Mouse (Mus musculus) heart, adult 2 months (tissue): ENCODE results near the gene Tmem91. TPM values are rescaled to one million over a fixed set of nuclear protein-coding genes. Genes with fewer than 3 reads are reported as not detected.
A peak's percentile ranks its signal among the peaks of the same experiment; 100 is the strongest.
"Not testable (repeated sequence)": the region's sequence is repeated elsewhere in the genome, so short reads cannot be mapped to it uniquely, and the experiment has no call there.

Experiments
- DNase-seq, 2 experiments: peaks; one replicate each; pipeline ENCODE4 v3.0.0; 2021
- H3K27ac ChIP-seq: fragments of 200-600 bp; 2 replicates; pipeline ENCODE4 v1.8.1; 2022
- H3K27me3 ChIP-seq: fragments of 200-500 bp; 2 replicates; pipeline ENCODE4 v1.6.1; 2012; ENCODE audit warnings: mild to moderate bottlenecking, low read length, inconsistent platforms, mixed read lengths; ENCODE audit not compliant: control insufficient read depth, insufficient read depth
- H3K36me3 ChIP-seq: fragments of 200-500 bp; 2 replicates; pipeline ENCODE4 v1.6.1; 2012; ENCODE audit warnings: low read length, inconsistent platforms; ENCODE audit not compliant: control insufficient read depth, insufficient read depth
- H3K4me1 ChIP-seq: fragments of 200-500 bp; 2 replicates; pipeline ENCODE4 v1.6.1; 2011; ENCODE audit warnings: low read length; ENCODE audit not compliant: control insufficient read depth, insufficient read depth
- H3K4me3 ChIP-seq: fragments of 200-600 bp; 2 replicates; pipeline ENCODE4 v1.8.1; 2022
- H3K79me2 ChIP-seq: fragments of 200-500 bp; replicated peaks from 2 replicates; pipeline ENCODE4 v1.6.1; 2012; ENCODE audit warnings: mild to moderate bottlenecking, inconsistent platforms, low read length, moderate library complexity, mixed read lengths; ENCODE audit not compliant: control insufficient read depth, insufficient read depth
- H3K9ac ChIP-seq: fragments of 200-500 bp; 2 replicates; pipeline ENCODE4 v1.6.1; 2012; ENCODE audit warnings: low read depth, mild to moderate bottlenecking, control low read depth, inconsistent platforms, low read length, mixed read lengths
- CTCF ChIP-seq: fragments of 200-600 bp; IDR thresholded peaks from 2 replicates; pipeline ENCODE4 v1.8.1; 2022; ENCODE audit warnings: antibody characterized with exemption, mild to moderate bottlenecking, moderate library complexity
- EP300 ChIP-seq: fragments of 200-500 bp; IDR thresholded peaks from 2 replicates; pipeline ENCODE4 v1.6.1; 2011; ENCODE audit warnings: low read depth, low read length, control low read depth; ENCODE audit not compliant: insufficient read depth
- POLR2A ChIP-seq: fragments of 200-500 bp; IDR thresholded peaks from 2 replicates; pipeline ENCODE4 v1.6.1; 2011; ENCODE audit warnings: mild to moderate bottlenecking, low read depth, low read length, control low read depth; ENCODE audit not compliant: insufficient read depth
- WGBS: fragments of 180-500 bp; shearing (Covaris S2); methylation state at CpG from one replicate; pipeline ENCODE4 v1.1.7; 2018; 5-methylcytosine and 5-hydroxymethylcytosine counted together
- intact Hi-C: fragments of 180-260 bp; cut with DNase I; formaldehyde crosslinking; loops from one replicate; pipeline ENCODE4 v1.15.1; 2025
- long read RNA-seq: library from polyadenylated mRNA; stranded (forward); transcript quantifications from one replicate; pipeline ENCODE4 v2.0.0, GENCODE M21; 2021
- polyA plus RNA-seq: library from polyadenylated mRNA; depleted of rRNA; stranded (reverse); fragments of >200 nt; gene quantifications from 2 replicates; pipeline ENCODE4 v1.2.3, GENCODE M21; 2012; rRNA removed
- total RNA-seq, 2 experiments: library from RNA; stranded (reverse); gene quantifications; 2 replicates each; pipeline ENCODE4 v1.2.3; 2021

Gene Tmem91
- total RNA-seq, result not detected
- 1.1 TPM in 1 of 2 replicates, not detected in the other for polyA plus RNA-seq
- long read RNA-seq, partial matches to known transcripts, result 0 of 1 reads
- long read RNA-seq, other reads (novel, unspliced or antisense), result 1 of 1 reads

DNA sequence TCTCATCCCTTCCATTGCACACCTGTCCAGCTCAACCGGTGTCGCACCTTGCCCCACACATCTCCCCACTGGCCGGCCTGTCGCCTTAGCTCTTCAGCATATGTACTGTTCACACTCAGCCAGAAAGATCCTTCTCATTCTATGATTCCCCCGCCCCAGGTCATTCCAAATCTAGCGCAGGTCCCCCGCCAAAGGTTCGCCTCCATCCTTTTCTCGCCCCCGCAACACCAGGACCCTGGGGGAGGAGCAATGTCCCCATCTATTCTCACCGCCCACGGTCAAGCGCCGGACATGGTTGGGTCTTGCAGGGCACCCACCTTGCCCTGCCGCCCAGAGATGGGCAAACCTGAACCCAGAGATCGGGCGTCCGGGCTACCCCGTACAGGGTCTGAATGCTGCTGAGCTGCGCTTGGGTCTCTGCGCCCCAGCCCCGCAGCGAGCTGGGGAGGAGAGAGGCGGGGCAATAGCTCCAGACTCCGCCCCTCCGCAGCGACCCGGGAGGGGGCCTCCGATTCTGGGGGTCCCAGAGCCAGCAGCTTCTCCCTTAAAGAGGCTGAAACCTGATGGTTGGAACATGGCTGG lies at the start of gene Tmem91:
Gene Tmem91 (minus strand): TSS at position 448 of the 582 bp plus-strand sequence.
- Histone ChIP-seq H3K79me2 (no peaks in the 10 kb centered on the region), H3K36me3 (no peaks in the 10 kb centered on the region), H3K4me3 (0 out of 2 replicates have a peak within 1 kb of the TSS, but pooled peaks have one; percentile 12), H3K27me3 (no peaks in the 10 kb centered on the region; the same call in 1 of the 2 replicates), H3K4me1 (peaks cover 2% of the 10 kb centered on the region; the same call in 1 of the 2 replicates), H3K9ac (no peak within 1 kb of the TSS), H3K27ac (no peak within 1 kb of the TSS)
- no peak for TF ChIP-seq POLR2A
- no peak for TF ChIP-seq EP300
- no peak for TF ChIP-seq CTCF
- 3% methylated on average over 29 of the region's 29 CpGs for WGBS
- no peak for DNase-seq
- intact Hi-C loops, result no loop called here

DNA sequence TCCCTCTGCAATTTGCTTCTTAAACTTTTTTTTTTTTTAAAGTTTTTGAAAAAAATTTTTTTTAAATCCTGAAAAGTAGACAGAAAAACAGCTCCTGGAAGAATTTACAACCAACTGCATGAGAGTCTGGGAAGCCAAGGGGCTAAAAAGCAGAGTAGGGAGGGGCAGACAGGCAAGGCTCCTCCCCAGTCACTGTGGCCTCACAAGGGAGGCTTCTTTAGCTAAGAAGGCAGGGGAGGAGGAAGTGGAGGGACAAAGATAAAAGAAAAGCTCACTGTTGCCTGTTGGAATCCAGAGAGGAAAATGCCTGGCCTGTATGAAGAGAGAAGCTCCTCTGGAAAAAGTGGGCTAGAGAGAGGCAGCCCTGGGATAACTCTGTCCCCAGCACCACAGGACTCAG lies 46.8 kb upstream of the Tmem91 start:
- not testable (repeated sequence) for H3K79me2 ChIP-seq, H3K36me3 ChIP-seq, H3K4me3 ChIP-seq, H3K27me3 ChIP-seq, H3K27ac ChIP-seq, H3K9ac ChIP-seq, DNase-seq, H3K4me1 ChIP-seq
- intact Hi-C loops, result loop anchor here (2.0 kb wide), 2 partner anchors 31 to 35 kb away; partner anchors contain the start of gene Tgfb1

DNA sequence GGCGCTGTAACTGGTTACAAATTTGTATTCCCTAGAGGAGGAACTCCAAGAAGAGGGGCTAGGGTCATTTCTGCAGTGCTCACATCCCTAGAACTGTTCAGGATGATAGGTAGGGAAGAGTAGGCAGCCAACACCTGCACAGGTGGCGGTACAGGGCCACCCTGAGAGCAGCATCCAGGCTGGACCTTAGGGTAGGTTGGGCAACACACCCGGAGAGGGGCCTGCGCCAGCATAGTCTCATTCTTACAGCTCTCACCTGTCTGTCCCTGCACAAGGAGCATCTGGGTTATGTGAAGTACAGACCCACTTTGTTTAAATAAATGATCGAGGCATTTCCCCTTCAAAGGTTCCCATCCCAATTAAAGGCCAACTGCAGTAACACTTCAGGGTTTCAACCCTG lies 45.8 kb upstream of the Tmem91 start:
- no peak for TF ChIP-seq CTCF
- no peak for TF ChIP-seq POLR2A
- no peak for TF ChIP-seq EP300
- Histone ChIP-seq H3K4me1 (peaks cover 6% of the 10 kb centered on the region), H3K27ac (no peak overlapping the region), H3K4me3 (no peak overlapping the region), H3K27me3 (no peaks in the 10 kb centered on the region), H3K9ac (no peak overlapping the region), H3K79me2 (no peaks in the 10 kb centered on the region), H3K36me3 (no peaks in the 10 kb centered on the region; the same call in 1 of the 2 replicates)
- 78% methylated on average over 5 of the region's 5 CpGs for WGBS
- no peak for DNase-seq
- intact Hi-C loops, result loop anchor here (1.0 to 2.0 kb wide), 3 partner anchors 32 to 85 kb away; partner anchors contain the start of gene Tgfb1

DNA sequence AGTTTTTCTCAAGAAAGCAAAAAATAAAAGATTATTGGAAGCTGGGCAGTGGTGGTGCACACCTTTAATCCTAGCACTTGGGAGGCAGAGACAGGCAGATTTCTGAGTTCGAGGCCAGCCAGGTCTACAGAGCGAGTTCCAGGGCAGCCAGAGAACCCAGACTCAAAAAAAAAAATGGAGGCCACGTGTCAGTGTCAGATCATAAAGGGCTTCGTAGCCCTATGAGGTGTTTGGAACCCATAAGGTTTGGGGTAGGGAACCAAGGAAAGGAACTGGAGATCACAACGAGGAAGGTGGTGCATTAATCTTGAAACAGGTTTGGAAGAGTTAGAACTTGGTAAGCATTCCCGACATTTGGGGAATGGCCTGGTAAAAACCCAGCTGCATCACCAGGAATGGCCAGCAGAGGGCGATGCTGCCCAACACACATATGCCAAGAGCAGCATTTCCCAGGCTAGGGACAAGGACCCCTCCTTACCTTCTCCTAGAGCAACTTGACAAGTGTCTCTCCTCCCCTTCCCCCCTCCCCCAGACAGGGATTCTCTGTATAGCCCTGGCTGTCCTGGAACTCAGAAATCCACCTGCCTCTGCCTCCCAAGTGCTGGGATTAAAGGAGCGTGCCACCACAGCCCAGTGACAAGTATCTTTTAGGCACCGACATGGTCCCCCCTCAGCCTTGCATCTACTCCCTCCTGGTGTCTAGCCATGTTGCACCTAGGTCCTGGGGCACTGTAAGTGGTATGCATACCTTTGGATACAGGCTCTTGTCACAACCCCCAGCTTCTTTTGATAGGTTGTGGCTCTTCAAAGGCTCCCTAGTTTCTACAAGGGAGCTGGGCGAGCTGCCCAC lies 45.0 kb upstream of the Tmem91 start:
- DNase-seq, result peak; percentile 70 to 90
- Histone ChIP-seq H3K9ac (no peak overlapping the region), H3K79me2 (no peaks in the 10 kb centered on the region), H3K36me3 (no peaks in the 10 kb centered on the region; the same call in 1 of the 2 replicates), H3K27ac (peak overlapping the region; percentile 97; the same call in 1 of the 2 replicates), H3K4me3 (no peak overlapping the region), H3K27me3 (no peaks in the 10 kb centered on the region), H3K4me1 (peaks cover 6% of the 10 kb centered on the region)
- 52% methylated on average over 10 of the region's 10 CpGs for WGBS
- TF ChIP-seq CTCF, result no peak; the same call in none of the 2 replicates
- TF ChIP-seq POLR2A, result no peak
- TF ChIP-seq EP300, result peak; percentile 90
- intact Hi-C loops, result loop anchor here (1.0 to 2.0 kb wide), 4 partner anchors 33 to 85 kb away; partner anchors contain the start of genes Bckdha, Exosc5 and Tgfb1

DNA sequence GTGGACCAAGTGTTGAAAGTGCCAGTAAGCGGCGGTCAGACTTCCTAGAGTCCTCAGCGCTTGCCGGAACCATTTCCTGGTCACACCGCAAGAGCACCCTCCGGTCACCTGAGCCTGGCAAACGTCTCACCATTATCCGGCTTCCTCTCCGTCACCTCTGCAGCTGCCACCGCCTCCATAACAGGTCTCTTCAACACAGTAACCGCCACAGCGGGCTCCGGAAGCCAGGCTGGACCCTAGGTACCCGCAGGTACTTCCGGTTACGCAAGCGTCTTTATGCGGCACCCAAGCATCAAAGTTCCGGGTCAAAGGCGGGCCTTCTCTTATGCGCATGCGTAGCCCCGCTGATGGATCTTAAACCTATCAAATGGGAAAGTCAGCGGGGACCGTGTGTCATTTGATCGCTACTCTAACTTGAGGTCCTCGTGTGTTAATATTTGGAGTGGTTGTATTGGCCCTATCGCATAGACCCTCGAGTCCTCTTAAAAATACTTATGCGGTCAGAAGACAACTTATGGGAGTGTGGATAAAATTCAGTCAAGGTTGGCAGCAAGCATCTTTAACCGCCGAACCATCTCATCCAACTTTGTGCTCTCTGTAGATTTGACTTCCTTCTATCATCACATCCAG lies 43.9 kb upstream of the Tmem91 start, which contains the start of gene Ccdc97:
Gene Ccdc97 (minus strand): TSS at position 301 of the 630 bp plus-strand sequence.
- Histone ChIP-seq H3K36me3 (no peaks in the 10 kb centered on the region; the same call in 1 of the 2 replicates), H3K27ac (peak within 1 kb of the TSS; percentile 97), H3K79me2 (no peaks in the 10 kb centered on the region), H3K4me1 (peaks cover 6% of the 10 kb centered on the region), H3K9ac (peak within 1 kb of the TSS; percentile 90), H3K4me3 (peak within 1 kb of the TSS; percentile 80), H3K27me3 (no peaks in the 10 kb centered on the region)
- DNase-seq, result peak; percentile 93 to 95
- WGBS, result 2% methylated on average over 32 of the region's 32 CpGs
- intact Hi-C loops, result loop anchor here (2.0 kb wide), 1 partner anchor 60 kb away; the partner anchor contains the start of genes Bckdha and Exosc5
- TF ChIP-seq CTCF, result 0 out of 2 replicates have a peak, but pooled peaks have one; percentile 8
- peak; percentile 68; the same call in 1 of the 2 replicates for TF ChIP-seq EP300
- TF ChIP-seq POLR2A, result peak; percentile 86
